Mouse (Mus musculus) layer of hippocampus, adult 18-20 months (tissue): ENCODE results near the gene Os9. TPM values are rescaled to one million over a fixed set of nuclear protein-coding genes. Genes with fewer than 3 reads are reported as not detected.

ENCODE experiments used
- total RNA-seq, 2 experiments: library from RNA; stranded (reverse); gene quantifications; 2 replicates each; pipeline ENCODE4 v1.2.3; 2021

The Os9 gene
- total RNA-seq, 2 experiments from 2014 or later = 105 to 107 TPM

Other genes with a start within 250 kb of the Os9 start
- 1 to 10 TPM; 7.4 to 8.9 TPM for gene Atp23, start 219.8 kb downstream of the Os9 start, total RNA-seq
- gene Ctdsp2, start 142.4 kb downstream of the Os9 start, total RNA-seq = 100 to 1,000 TPM; 108 to 115 TPM
- gene Avil, start 120.4 kb downstream of the Os9 start, total RNA-seq = under 1 TPM; 0.25 to 0.77 TPM
- 10 to 100 TPM; 28.0 to 29.0 TPM for gene Tsfm, start 90.3 kb downstream of the Os9 start, total RNA-seq
- 10 to 100 TPM; 11.2 to 12.6 TPM for gene Mettl1, start 79.7 kb downstream of the Os9 start, total RNA-seq
- under 1 TPM; 0.17 to 0.38 TPM for gene Eef1akmt3, start 79.6 kb downstream of the Os9 start, total RNA-seq
- 1 to 10 TPM in 1 of 2 experiments, under 1 TPM in 1; 0.91 to 1.2 TPM for gene Cyp27b1, start 72.9 kb downstream of the Os9 start, total RNA-seq
- 10 to 100 TPM; 20.5 to 21.9 TPM for gene March9, start 60.9 kb downstream of the Os9 start, total RNA-seq
- 10 to 100 TPM; 83.9 to 91.1 TPM for gene Cdk4, start 57.6 kb downstream of the Os9 start, total RNA-seq
- 10 to 100 TPM; 60.3 to 60.7 TPM for gene Tspan31, start 50.9 kb downstream of the Os9 start, total RNA-seq
- 100 to 1,000 TPM; 807 to 841 TPM for gene Agap2, start 45.8 kb downstream of the Os9 start, total RNA-seq
- 100 to 1,000 TPM; 122 to 124 TPM for gene B4galnt1, start 44.1 kb upstream of the Os9 start, total RNA-seq
- gene Slc26a10, start 59.5 kb upstream of the Os9 start, total RNA-seq = 10 to 100 TPM; 10.2 to 13.5 TPM
- 100 to 1,000 TPM; 338 to 373 TPM for gene Arhgef25, start 69.0 kb upstream of the Os9 start, total RNA-seq
- gene Dtx3, start 74.6 kb upstream of the Os9 start, total RNA-seq = 100 to 1,000 TPM; 210 to 217 TPM
- 100 to 1,000 TPM; 103 to 114 TPM for gene Pip4k2c, start 90.5 kb upstream of the Os9 start, total RNA-seq
- gene Kif5a, start 142.2 kb upstream of the Os9 start, total RNA-seq = 100 to 1,000 TPM; 839 to 860 TPM
- 100 to 1,000 TPM; 253 to 259 TPM for gene Dctn2, start 145.2 kb upstream of the Os9 start, total RNA-seq
- gene Mbd6, start 167.9 kb upstream of the Os9 start, total RNA-seq = 10 to 100 TPM; 48.1 to 53.2 TPM
- gene Mars, start 190.7 kb upstream of the Os9 start, total RNA-seq = 10 to 100 TPM; 55.2 to 57.5 TPM
- gene Arhgap9, start 200.8 kb upstream of the Os9 start, total RNA-seq = under 1 TPM; 0.84 to 0.92 TPM
- gene Gli1, start 220.8 kb upstream of the Os9 start, total RNA-seq = 1 to 10 TPM; 1.5 to 2.0 TPM
- not detected for gene Inhbe, start 233.3 kb upstream of the Os9 start, total RNA-seq
- gene Inhbc, start 249.3 kb upstream of the Os9 start, total RNA-seq = not detected